Mouse (Mus musculus): Measurements from ENCODE around the gene Pipox. TPM values are rescaled to one million over a fixed set of nuclear protein-coding genes. Genes with fewer than 3 reads are reported as not detected.

Pipox gene
- total RNA-seq, 2 experiments from 2014 or later, result 1.5 to 3.7 TPM

GRCm38 (mm10) chr11:77909376-77909775, 15.5 kb upstream of the Pipox start:
- intact Hi-C loops (cut with DNase I), result no loop called here
- DNase-seq, result no peak

- intact Hi-C loops (cut with DNase I), result no loop called here
- DNase-seq, result no peak
Measured at GRCm38 (mm10) chr11:77908468-77908867, 14.6 kb upstream of the Pipox start.

- intact Hi-C loops (cut with DNase I), result no loop called here
- DNase-seq, result peak; percentile 87
Measured at GRCm38 (mm10) chr11:77906747-77907174, 12.9 kb upstream of the Pipox start.

GRCm38 (mm10) chr11:77906097-77906687, 12.3 kb upstream of the Pipox start:
- peak; percentile 82 for DNase-seq
- intact Hi-C loops (cut with DNase I), result no loop called here

GRCm38 (mm10) chr11:77904707-77905106, 10.8 kb upstream of the Pipox start:
- no peak for DNase-seq
- intact Hi-C loops (cut with DNase I), result no loop called here

- intact Hi-C loops (cut with DNase I), result no loop called here
- no peak for DNase-seq
Measured at GRCm38 (mm10) chr11:77903761-77904160, 9.9 kb upstream of the Pipox start.

- peak; percentile 55 for DNase-seq
- intact Hi-C loops (cut with DNase I), result no loop called here
Measured at GRCm38 (mm10) chr11:77901775-77902355, 8.0 kb upstream of the Pipox start.

GRCm38 (mm10) chr11:77901366-77901765, 7.5 kb upstream of the Pipox start:
- no peak for DNase-seq
- intact Hi-C loops (cut with DNase I), result no loop called here

GRCm38 (mm10) chr11:77900696-77901095, 6.8 kb upstream of the Pipox start:
- intact Hi-C loops (cut with DNase I), result no loop called here
- DNase-seq, result no peak

GRCm38 (mm10) chr11:77900187-77900586, 6.3 kb upstream of the Pipox start:
- DNase-seq, result no peak
- intact Hi-C loops (cut with DNase I), result no loop called here

GRCm38 (mm10) chr11:77896820-77897805, 3.2 kb upstream of the Pipox start:
- no peak for DNase-seq
- intact Hi-C loops (cut with DNase I), result no loop called here

GRCm38 (mm10) chr11:77896480-77896819, 2.6 kb upstream of the Pipox start:
- intact Hi-C loops (cut with DNase I), result no loop called here
- DNase-seq, result no peak

GRCm38 (mm10) chr11:77896011-77896410, 2.1 kb upstream of the Pipox start:
- DNase-seq, result no peak
- intact Hi-C loops (cut with DNase I), result no loop called here

- intact Hi-C loops (cut with DNase I), result no loop called here
- DNase-seq, result no peak
Measured at GRCm38 (mm10) chr11:77894967-77895366, 1.1 kb upstream of the Pipox start.

- no peak for DNase-seq
- intact Hi-C loops (cut with DNase I), result no loop called here
Measured at GRCm38 (mm10) chr11:77893283-77893682, 613 bp downstream of the Pipox start.

- intact Hi-C loops (cut with DNase I), result no loop called here
- no peak for DNase-seq
Measured at GRCm38 (mm10) chr11:77892883-77893282, 1.0 kb downstream of the Pipox start.

- no peak for DNase-seq
- intact Hi-C loops (cut with DNase I), result no loop called here
Measured at GRCm38 (mm10) chr11:77890648-77891258, 3.1 kb downstream of the Pipox start.

- intact Hi-C loops (cut with DNase I), result no loop called here
Measured at GRCm38 (mm10) chr11:77889484-77889883, 4.4 kb downstream of the Pipox start.

GRCm38 (mm10) chr11:77888846-77889245, 5.0 kb downstream of the Pipox start:
- intact Hi-C loops (cut with DNase I), result no loop called here
- no peak for DNase-seq

More at GRCm38 (mm10) chr11:77889484-77889883, 4.4 kb downstream of the Pipox start:
- DNase-seq, result no peak

GRCm38 (mm10) chr11:77887373-77887960, 6.4 kb downstream of the Pipox start:
- peak; percentile 37 for DNase-seq
- intact Hi-C loops (cut with DNase I), result no loop called here

- intact Hi-C loops (cut with DNase I), result no loop called here
- DNase-seq, result peak; percentile 39
Measured at GRCm38 (mm10) chr11:77885246-77885575, 8.7 kb downstream of the Pipox start.

Measured in left cerebral cortex, postnatal 4 days (tissue).